Mouse (Mus musculus) intestine, postnatal 0 days (tissue): ENCODE results near the gene Ttc41. TPM values are rescaled to one million over a fixed set of nuclear protein-coding genes. Genes with fewer than 3 reads are reported as not detected.

Source experiments
- ATAC-seq: fragments of 200-750 bp; cut with Nextera tagmentation; 2 replicates; pipeline ENCODE4 v1.8.0; 2017; ENCODE audit warnings: mild to moderate bottlenecking, moderate TSS enrichment, moderate library complexity
- H3K27ac ChIP-seq: fragments of 300-500 bp; sonication (generic); 2 replicates; pipeline ENCODE4 v1.5.1; 2014; ENCODE audit warnings: mild to moderate bottlenecking, low read depth, low read length, moderate library complexity
- H3K27me3 ChIP-seq: fragments of 300-500 bp; sonication (generic); replicated peaks from 2 replicates; pipeline ENCODE4 v1.6.1; 2014; ENCODE audit warnings: low read length, mixed read lengths; ENCODE audit not compliant: control insufficient read depth, insufficient read depth
- H3K36me3 ChIP-seq: fragments of 300-500 bp; sonication (generic); 2 replicates; pipeline ENCODE4 v1.6.1; 2014; ENCODE audit warnings: mild to moderate bottlenecking, moderate library complexity; ENCODE audit not compliant: control insufficient read depth, insufficient read depth
- H3K4me1 ChIP-seq: fragments of 300-500 bp; sonication (generic); replicated peaks from 2 replicates; pipeline ENCODE4 v1.6.1; 2014; ENCODE audit warnings: antibody characterized with exemption, low read length, mixed read lengths; ENCODE audit not compliant: control insufficient read depth, insufficient read depth
- H3K4me2 ChIP-seq: fragments of 300-500 bp; sonication (generic); replicated peaks from 2 replicates; pipeline ENCODE4 v1.6.1; 2014; ENCODE audit warnings: low read depth, mild to moderate bottlenecking, moderate library complexity
- H3K4me3 ChIP-seq: fragments of 300-500 bp; sonication (generic); 2 replicates; pipeline ENCODE4 v1.5.1; 2014; ENCODE audit warnings: low read depth, low read length
- H3K9ac ChIP-seq: fragments of 300-500 bp; sonication (generic); 2 replicates; pipeline ENCODE4 v1.6.1; 2014; ENCODE audit warnings: mild to moderate bottlenecking, low read depth, low read length
- H3K9me3 ChIP-seq: fragments of 300-500 bp; sonication (generic); 2 replicates; pipeline ENCODE4 v1.6.1; 2016; ENCODE audit warnings: mixed run types; ENCODE audit not compliant: control insufficient read depth
- CTCF ChIP-seq: sonication (generic); IDR thresholded peaks from 2 replicates; pipeline ENCODE4 v1.5.1; 2016; ENCODE audit warnings: low read depth, mild to moderate bottlenecking, control low read depth, antibody characterized with exemption, moderate library complexity
- WGBS: fragments of 180-500 bp; shearing (Covaris S2); extraction: QIAGEN DNeasy Blood & Tissue Kit; methylation state at CpG from one replicate; pipeline ENCODE4 v1.1.7; 2014; 5-methylcytosine and 5-hydroxymethylcytosine counted together
- polyA plus RNA-seq: library from polyadenylated mRNA; unstranded; fragments of >200 nt; fragmentation: Nextera tagmentation; extraction: Ambion mirVana; gene quantifications from 2 replicates; pipeline ENCODE4 v1.2.1, GENCODE M21; 2015

Gene Ttc41
- polyA plus RNA-seq, 1 experiment from 2014 or later, result 0.59 TPM

- Histone ChIP-seq H3K27me3 (no peaks in the 10 kb centered on the region), H3K9ac (no peak overlapping the region), H3K9me3 (no peaks in the 10 kb centered on the region), H3K27ac (no peak overlapping the region), H3K4me1 (no peaks in the 10 kb centered on the region), H3K4me3 (no peak overlapping the region), H3K4me2 (no peak overlapping the region), H3K36me3 (no peaks in the 10 kb centered on the region)
- TF ChIP-seq CTCF, result no peak
- WGBS, result 56% methylated on average over 7 of the region's 7 CpGs
- no peak for ATAC-seq
These were observed 86.0 kb downstream of the Ttc41 start for GRCm38 (mm10) chr10:86791507-86792184.

- TF ChIP-seq CTCF, result no peak
- Histone ChIP-seq H3K36me3 (no peaks in the 10 kb centered on the region), H3K9ac (no peak overlapping the region), H3K27me3 (no peaks in the 10 kb centered on the region), H3K9me3 (no peaks in the 10 kb centered on the region), H3K4me3 (no peak overlapping the region), H3K4me2 (no peak overlapping the region), H3K27ac (no peak overlapping the region), H3K4me1 (no peaks in the 10 kb centered on the region)
- 65% methylated on average over 2 of the region's 2 CpGs for WGBS
- ATAC-seq, result no peak
These were observed 87.9 kb downstream of the Ttc41 start for GRCm38 (mm10) chr10:86793509-86793951.

- no peak for ATAC-seq
- Histone ChIP-seq H3K4me2 (no peak overlapping the region), H3K9me3 (no peaks in the 10 kb centered on the region), H3K36me3 (no peaks in the 10 kb centered on the region), H3K4me3 (no peak overlapping the region), H3K4me1 (no peaks in the 10 kb centered on the region), H3K9ac (no peak overlapping the region), H3K27me3 (no peaks in the 10 kb centered on the region), H3K27ac (no peak overlapping the region)
- WGBS, result 94% methylated on average over 4 of the region's 4 CpGs
- TF ChIP-seq CTCF, result no peak
These were observed 88.6 kb downstream of the Ttc41 start for GRCm38 (mm10) chr10:86794196-86794595.

DNA sequence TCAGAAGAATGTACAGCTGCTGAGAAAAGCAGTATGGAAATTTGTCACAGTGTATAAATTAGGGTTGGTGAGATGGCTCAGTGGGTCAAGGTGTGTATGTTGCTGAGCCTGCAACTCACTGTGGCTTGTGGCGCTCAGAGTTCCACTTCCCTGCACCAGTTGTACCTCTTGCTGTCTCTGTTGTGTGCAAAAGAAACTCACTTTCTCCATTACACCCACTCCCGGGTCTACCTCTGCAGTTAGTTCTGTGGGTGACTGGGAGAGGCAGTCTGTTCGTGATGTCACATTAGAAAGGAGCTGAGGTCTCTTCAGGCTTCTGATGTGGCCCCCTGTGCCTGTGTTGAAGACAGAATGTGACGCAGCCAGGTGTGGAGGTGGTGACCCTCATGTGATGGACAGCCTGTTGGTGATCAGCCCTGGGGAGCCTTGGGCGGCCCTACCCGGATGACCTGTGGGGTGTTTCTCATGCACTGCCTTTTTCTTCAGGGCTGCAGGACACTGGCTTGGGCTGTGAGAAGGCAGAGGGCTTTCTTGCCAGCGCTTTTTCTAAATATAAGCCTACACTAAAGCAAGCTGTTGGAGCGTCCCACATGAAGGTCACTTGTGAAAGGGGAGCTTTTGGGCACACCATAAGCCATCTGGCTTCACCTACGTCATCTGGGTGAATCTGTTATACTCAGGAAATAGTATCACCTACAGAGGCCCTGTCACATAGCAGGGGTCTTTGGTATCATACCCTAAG, 89.4 kb downstream of the Ttc41 start:
- WGBS, result 93% methylated on average over 9 of the region's 9 CpGs
- Histone ChIP-seq H3K4me3 (no peak overlapping the region), H3K9ac (no peak overlapping the region), H3K4me2 (no peak overlapping the region), H3K27me3 (no peaks in the 10 kb centered on the region), H3K36me3 (no peaks in the 10 kb centered on the region), H3K4me1 (no peaks in the 10 kb centered on the region), H3K27ac (no peak overlapping the region), H3K9me3 (no peaks in the 10 kb centered on the region)
- no peak for ATAC-seq
- no peak for TF ChIP-seq CTCF

- no peak for TF ChIP-seq CTCF
- ATAC-seq, result no peak
- Histone ChIP-seq H3K36me3 (no peaks in the 10 kb centered on the region), H3K27me3 (no peaks in the 10 kb centered on the region), H3K4me3 (no peak overlapping the region), H3K4me1 (no peaks in the 10 kb centered on the region), H3K9me3 (no peaks in the 10 kb centered on the region), H3K27ac (no peak overlapping the region), H3K4me2 (no peak overlapping the region), H3K9ac (no peak overlapping the region)
- 96% methylated on average over 5 of the region's 5 CpGs for WGBS
These were observed 90.6 kb downstream of the Ttc41 start for GRCm38 (mm10) chr10:86796073-86796741.

DNA sequence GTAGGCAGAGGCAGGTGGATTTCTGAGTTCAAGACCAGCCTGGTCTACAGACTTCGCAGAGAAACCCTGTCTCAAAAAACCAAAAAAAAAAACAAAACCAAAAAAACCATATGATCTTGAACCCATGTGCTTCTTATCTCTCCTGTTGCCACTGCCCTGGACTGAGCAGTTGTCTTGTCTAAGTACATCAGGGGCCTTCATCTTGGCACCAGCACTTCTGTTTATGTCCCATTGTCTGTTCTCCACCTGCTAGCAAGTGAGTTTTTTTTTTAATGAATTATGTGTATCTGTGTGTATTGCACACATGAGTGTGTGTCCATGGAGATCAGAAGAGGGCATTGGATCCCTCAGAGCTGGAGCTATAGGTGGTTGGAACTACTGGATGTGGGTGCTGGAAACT, 101.8 kb downstream of the Ttc41 start:
- Histone ChIP-seq H3K4me2 (no peak overlapping the region), H3K4me3 (no peak overlapping the region), H3K27me3 (no peaks in the 10 kb centered on the region), H3K4me1 (no peaks in the 10 kb centered on the region), H3K9ac (no peak overlapping the region), H3K27ac (no peak overlapping the region), H3K36me3 (no peaks in the 10 kb centered on the region), H3K9me3 (no peaks in the 10 kb centered on the region)
- WGBS, result 95% methylated on average over 1 of the region's 1 CpGs
- ATAC-seq, result no peak
- TF ChIP-seq CTCF, result no peak
